Mouse (Mus musculus) thymus, postnatal 0 days (tissue): ENCODE measurements around the gene Zg16. TPM values are rescaled to one million over a fixed set of nuclear protein-coding genes. Genes with fewer than 3 reads are reported as not detected.

Source experiments
- DNase-seq: peaks from one replicate; pipeline ENCODE4 v3.0.0-alpha.2; 2015; ENCODE audit warnings: low spot score
- microRNA-seq: library from miRNA; unstranded; fragments of <30 nt; microRNA quantifications from one replicate; pipeline ENCODE4, GENCODE M21; 2016; ENCODE audit warnings: borderline number of aligned reads
- polyA plus RNA-seq: library from polyadenylated mRNA; unstranded; fragments of >200 nt; fragmentation: Nextera tagmentation; extraction: Ambion mirVana; gene quantifications from 2 replicates; pipeline ENCODE4 v1.2.1, GENCODE M21; 2015

The Zg16 gene
- polyA plus RNA-seq, 1 experiment from 2014 or later = 2.4 TPM

- DNase-seq = peak; percentile 21
Measured at GRCm38 (mm10) chr7:127008239-127009019, 78.7 kb downstream of the Zg16 start.

GRCm38 (mm10) chr7:127007313-127008024, 79.7 kb downstream of the Zg16 start:
- DNase-seq = no peak

GRCm38 (mm10) chr7:127004122-127004875, 82.8 kb downstream of the Zg16 start:
- no peak for DNase-seq

- no peak for DNase-seq
Measured at GRCm38 (mm10) chr7:127003620-127004019, 83.5 kb downstream of the Zg16 start.

Small RNAs within 50 kb of the gene (microRNA-seq; reads per million reads assigned to microRNA genes)
- not detected for gene Gm44343

Other genes with a start within 250 kb of the Zg16 start
- gene Doc2a, start 239.9 kb downstream of the Zg16 start, polyA plus RNA-seq = 0.21 and 0.33 TPM in 2 replicates
- gene Hirip3, start 225.4 kb downstream of the Zg16 start, polyA plus RNA-seq = 16.9 and 22.6 TPM in 2 replicates
- gene Ino80e, start 225.0 kb downstream of the Zg16 start, polyA plus RNA-seq = 82.9 and 98.9 TPM in 2 replicates
- 21.2 and 26.6 TPM in 2 replicates for gene Taok2, start 202.6 kb downstream of the Zg16 start, polyA plus RNA-seq
- 37.4 and 38.9 TPM in 2 replicates for gene Tmem219, start 164.4 kb downstream of the Zg16 start, polyA plus RNA-seq
- 15.8 and 18.0 TPM in 2 replicates for gene Kctd13, start 158.4 kb downstream of the Zg16 start, polyA plus RNA-seq
- gene Asphd1, start 137.7 kb downstream of the Zg16 start, polyA plus RNA-seq = not detected in 2 replicates
- gene Sez6l2, start 136.8 kb downstream of the Zg16 start, polyA plus RNA-seq = 0.50 and 0.78 TPM in 2 replicates
- 91.9 and 94.6 TPM in 2 replicates for gene Cdipt, start 111.4 kb downstream of the Zg16 start, polyA plus RNA-seq
- gene Cdiptos, start 111.2 kb downstream of the Zg16 start, polyA plus RNA-seq = 1.6 and 1.7 TPM in 2 replicates
- 29.8 and 32.5 TPM in 2 replicates for gene Mvp, start 72.7 kb downstream of the Zg16 start, polyA plus RNA-seq
- 0.60 and 1.2 TPM in 2 replicates for gene Pagr1b, start 70.8 kb downstream of the Zg16 start, polyA plus RNA-seq
- 51.8 and 100 TPM in 2 replicates for gene Pagr1a, start 70.0 kb downstream of the Zg16 start, polyA plus RNA-seq
- gene Gm42742, start 66.2 kb downstream of the Zg16 start, polyA plus RNA-seq = 57.8 and 80.0 TPM in 2 replicates
- gene Prrt2, start 66.1 kb downstream of the Zg16 start, polyA plus RNA-seq = 0.57 and 0.69 TPM in 2 replicates
- gene Maz, start 60.3 kb downstream of the Zg16 start, polyA plus RNA-seq = 111 and 132 TPM in 2 replicates
- 117 and 133 TPM in 2 replicates for gene Kif22, start 44.9 kb downstream of the Zg16 start, polyA plus RNA-seq
- gene AI467606, start 4.0 kb upstream of the Zg16 start, polyA plus RNA-seq = 154 and 165 TPM in 2 replicates
- 0.99 and 1.4 TPM in 2 replicates for gene Qprt, start 34.9 kb upstream of the Zg16 start, polyA plus RNA-seq
- 26.6 and 26.7 TPM in 2 replicates for gene Spn, start 50.5 kb upstream of the Zg16 start, polyA plus RNA-seq
- gene Cd2bp2, start 108.7 kb upstream of the Zg16 start, polyA plus RNA-seq = 59.5 and 62.0 TPM in 2 replicates
- gene Tbc1d10b, start 121.1 kb upstream of the Zg16 start, polyA plus RNA-seq = 20.5 and 27.4 TPM in 2 replicates
- 67.7 and 68.9 TPM in 2 replicates for gene Mylpf, start 121.6 kb upstream of the Zg16 start, polyA plus RNA-seq
- gene Zfp553, start 145.7 kb upstream of the Zg16 start, polyA plus RNA-seq = 25.4 and 29.7 TPM in 2 replicates
- gene Sept1, start 145.8 kb upstream of the Zg16 start, polyA plus RNA-seq = 638 and 684 TPM in 2 replicates
- 34.7 and 37.0 TPM in 2 replicates for gene Zfp771, start 156.9 kb upstream of the Zg16 start, polyA plus RNA-seq
- gene Dctpp1, start 173.4 kb upstream of the Zg16 start, polyA plus RNA-seq = 181 and 213 TPM in 2 replicates
- gene Sephs2, start 186.7 kb upstream of the Zg16 start, polyA plus RNA-seq = 146 and 151 TPM in 2 replicates
- 81.6 and 96.5 TPM in 2 replicates for gene Itgal, start 208.9 kb upstream of the Zg16 start, polyA plus RNA-seq